Mouse (Mus musculus): Measurements from ENCODE around the gene Fam214a.

The Fam214a gene

GRCm38 (mm10) chr9:74952756-74953247, at the start of gene Fam214a:
Fam214a (plus strand) TSS chr9:74952884.
- peak; percentile 94 to 96 for DNase-seq

- DNase-seq: peak; percentile 61 to 90
These were observed 47.7 kb upstream of the Fam214a start for GRCm38 (mm10) chr9:74904866-74905508.

- no peak for DNase-seq
These were observed 45.7 kb upstream of the Fam214a start for GRCm38 (mm10) chr9:74906951-74907350.

- DNase-seq: peak in 1 of 2 experiments; percentile 38
These were observed 43.4 kb upstream of the Fam214a start for GRCm38 (mm10) chr9:74909245-74909644.

GRCm38 (mm10) chr9:74910226-74910759, 42.4 kb upstream of the Fam214a start:
- DNase-seq: no peak

GRCm38 (mm10) chr9:74911430-74911829, 41.3 kb upstream of the Fam214a start:
- DNase-seq: peak in 1 of 2 experiments; percentile 51

- DNase-seq: peak in 1 of 2 experiments; percentile 15
These were observed 40.8 kb upstream of the Fam214a start for GRCm38 (mm10) chr9:74911919-74912318.

GRCm38 (mm10) chr9:74912619-74913376, 39.9 kb upstream of the Fam214a start:
- no peak for DNase-seq

GRCm38 (mm10) chr9:74915611-74916010, 37.1 kb upstream of the Fam214a start:
- DNase-seq: no peak

- no peak for DNase-seq
These were observed 32.2 kb upstream of the Fam214a start for GRCm38 (mm10) chr9:74920450-74920849.

- DNase-seq: peak; percentile 52 to 84
These were observed 31.3 kb upstream of the Fam214a start for GRCm38 (mm10) chr9:74921422-74921821.

GRCm38 (mm10) chr9:74922884-74923283, 29.8 kb upstream of the Fam214a start:
- DNase-seq: no peak

GRCm38 (mm10) chr9:74923291-74923977, 29.2 kb upstream of the Fam214a start:
- DNase-seq: peak; percentile 53 to 87

- DNase-seq: no peak
These were observed 27.4 kb upstream of the Fam214a start for GRCm38 (mm10) chr9:74925220-74925769.

- peak; percentile 34 to 79 for DNase-seq
These were observed 22.7 kb upstream of the Fam214a start for GRCm38 (mm10) chr9:74929981-74930423.

- no peak for DNase-seq
These were observed 22.0 kb upstream of the Fam214a start for GRCm38 (mm10) chr9:74930653-74931052.

GRCm38 (mm10) chr9:74935289-74935688, 17.4 kb upstream of the Fam214a start:
- DNase-seq: no peak

GRCm38 (mm10) chr9:74937761-74938160, 14.9 kb upstream of the Fam214a start:
- DNase-seq: no peak

GRCm38 (mm10) chr9:74938670-74939534, 13.8 kb upstream of the Fam214a start:
- peak; percentile 65 to 78 for DNase-seq

GRCm38 (mm10) chr9:74946713-74947402, 5.8 kb upstream of the Fam214a start:
- no peak for DNase-seq

GRCm38 (mm10) chr9:74951491-74951890, 1.2 kb upstream of the Fam214a start:
- DNase-seq: peak in 1 of 2 experiments; percentile 35

Measured in kidney, postnatal 25 days (tissue).